Mouse (Mus musculus): ENCODE measurements around the gene Snx10. TPM values are rescaled to one million over a fixed set of nuclear protein-coding genes. Genes with fewer than 3 reads are reported as not detected.

The Snx10 gene
- polyA plus RNA-seq, 1 experiment = 4.1 TPM

- no peak overlapping the region for H3K4me3 ChIP-seq (ENCODE audit: insufficient read depth, low read depth, low read length)
- H3K27me3 ChIP-seq (replicated peaks; ENCODE audit: control insufficient read depth, insufficient read depth, low read length) = no peaks in the 10 kb centered on the region
- no peaks in the 10 kb centered on the region for H3K36me3 ChIP-seq (ENCODE audit: control insufficient read depth, insufficient read depth, low read length)
- WGBS = 82% methylated on average over 6 of the region's 6 CpGs
- H3K27ac ChIP-seq (ENCODE audit: insufficient read depth, low read depth, low read length) = no peak overlapping the region
- H3K4me1 ChIP-seq (ENCODE audit: control insufficient read depth, insufficient read depth, low read length) = no peaks in the 10 kb centered on the region
- no peak for TF ChIP-seq CTCF (conservative IDR thresholded peaks at IDR 0.05; ENCODE audit: insufficient read depth, insufficient read length, low read depth, low read length)
- TF ChIP-seq POLR2A (IDR thresholded peaks at IDR 0.05; ENCODE audit: low read depth, low read length) = no peak
- no peak for DNase-seq
These were observed 9.9 kb downstream of the Snx10 start for GRCm38 (mm10) chr6:51533467-51534200.

GRCm38 (mm10) chr6:51535571-51535970, 11.9 kb downstream of the Snx10 start:
- TF ChIP-seq CTCF (conservative IDR thresholded peaks at IDR 0.05; ENCODE audit: insufficient read depth, insufficient read length, low read depth, low read length) = no peak
- TF ChIP-seq POLR2A (IDR thresholded peaks at IDR 0.05; ENCODE audit: low read depth, low read length) = no peak
- 68% methylated on average over 10 of the region's 10 CpGs for WGBS
- H3K4me3 ChIP-seq (ENCODE audit: insufficient read depth, low read depth, low read length) = no peak overlapping the region
- no peaks in the 10 kb centered on the region for H3K4me1 ChIP-seq (ENCODE audit: control insufficient read depth, insufficient read depth, low read length)
- no peak for DNase-seq
- H3K27me3 ChIP-seq (replicated peaks; ENCODE audit: control insufficient read depth, insufficient read depth, low read length) = no peaks in the 10 kb centered on the region
- no peak overlapping the region for H3K27ac ChIP-seq (ENCODE audit: insufficient read depth, low read depth, low read length)
- H3K36me3 ChIP-seq (ENCODE audit: control insufficient read depth, insufficient read depth, low read length) = no peaks in the 10 kb centered on the region

GRCm38 (mm10) chr6:51540525-51540924, 16.8 kb downstream of the Snx10 start:
- Histone ChIP-seq H3K36me3 (ENCODE audit: control insufficient read depth, insufficient read depth, low read length) (no peaks in the 10 kb centered on the region), H3K4me3 (ENCODE audit: insufficient read depth, low read depth, low read length) (no peak overlapping the region), H3K27me3 (replicated peaks; ENCODE audit: control insufficient read depth, insufficient read depth, low read length) (no peaks in the 10 kb centered on the region), H3K27ac (ENCODE audit: insufficient read depth, low read depth, low read length) (no peak overlapping the region), H3K4me1 (ENCODE audit: control insufficient read depth, insufficient read depth, low read length) (no peaks in the 10 kb centered on the region; the same call in 1 of the 2 replicates)
- TF ChIP-seq CTCF (conservative IDR thresholded peaks at IDR 0.05; ENCODE audit: insufficient read depth, insufficient read length, low read depth, low read length) (no peak), POLR2A (IDR thresholded peaks at IDR 0.05; ENCODE audit: low read depth, low read length) (no peak)
- 91% methylated on average over 6 of the region's 6 CpGs for WGBS
- DNase-seq = no peak

GRCm38 (mm10) chr6:51541422-51541821, 17.7 kb downstream of the Snx10 start:
- DNase-seq = peak; percentile 83
- H3K27me3 ChIP-seq (replicated peaks; ENCODE audit: control insufficient read depth, insufficient read depth, low read length) = no peaks in the 10 kb centered on the region
- no peaks in the 10 kb centered on the region; the same call in 1 of the 2 replicates for H3K4me1 ChIP-seq (ENCODE audit: control insufficient read depth, insufficient read depth, low read length)
- no peaks in the 10 kb centered on the region for H3K36me3 ChIP-seq (ENCODE audit: control insufficient read depth, insufficient read depth, low read length)
- no peak overlapping the region for H3K27ac ChIP-seq (ENCODE audit: insufficient read depth, low read depth, low read length)
- 58% methylated on average over 7 of the region's 7 CpGs for WGBS
- TF ChIP-seq POLR2A (IDR thresholded peaks at IDR 0.05; ENCODE audit: low read depth, low read length) = no peak
- no peak for TF ChIP-seq CTCF (conservative IDR thresholded peaks at IDR 0.05; ENCODE audit: insufficient read depth, insufficient read length, low read depth, low read length)
- no peak overlapping the region for H3K4me3 ChIP-seq (ENCODE audit: insufficient read depth, low read depth, low read length)

- Histone ChIP-seq H3K27me3 (replicated peaks; ENCODE audit: control insufficient read depth, insufficient read depth, low read length) (no peaks in the 10 kb centered on the region), H3K4me1 (ENCODE audit: control insufficient read depth, insufficient read depth, low read length) (no peaks in the 10 kb centered on the region; the same call in 1 of the 2 replicates), H3K27ac (ENCODE audit: insufficient read depth, low read depth, low read length) (no peak overlapping the region), H3K4me3 (ENCODE audit: insufficient read depth, low read depth, low read length) (no peak overlapping the region), H3K36me3 (ENCODE audit: control insufficient read depth, insufficient read depth, low read length) (no peaks in the 10 kb centered on the region)
- TF ChIP-seq CTCF (conservative IDR thresholded peaks at IDR 0.05; ENCODE audit: insufficient read depth, insufficient read length, low read depth, low read length) = no peak
- no peak for DNase-seq
- WGBS = 76% methylated on average over 4 of the region's 4 CpGs
These were observed 18.4 kb downstream of the Snx10 start for GRCm38 (mm10) chr6:51542147-51542546.

- H3K27ac ChIP-seq (ENCODE audit: insufficient read depth, low read depth, low read length) = no peak overlapping the region
- WGBS = 94% methylated on average over 6 of the region's 6 CpGs
- H3K4me3 ChIP-seq (ENCODE audit: insufficient read depth, low read depth, low read length) = no peak overlapping the region
- no peaks in the 10 kb centered on the region; the same call in 1 of the 2 replicates for H3K4me1 ChIP-seq (ENCODE audit: control insufficient read depth, insufficient read depth, low read length)
- no peak for DNase-seq
- H3K27me3 ChIP-seq (replicated peaks; ENCODE audit: control insufficient read depth, insufficient read depth, low read length) = no peaks in the 10 kb centered on the region
- TF ChIP-seq CTCF (conservative IDR thresholded peaks at IDR 0.05; ENCODE audit: insufficient read depth, insufficient read length, low read depth, low read length) (no peak), POLR2A (IDR thresholded peaks at IDR 0.05; ENCODE audit: low read depth, low read length) (no peak)
- no peaks in the 10 kb centered on the region for H3K36me3 ChIP-seq (ENCODE audit: control insufficient read depth, insufficient read depth, low read length)
These were observed 20.0 kb downstream of the Snx10 start for GRCm38 (mm10) chr6:51543639-51544117.

- Histone ChIP-seq H3K4me1 (ENCODE audit: control insufficient read depth, insufficient read depth, low read length) (no peaks in the 10 kb centered on the region; the same call in 1 of the 2 replicates), H3K27ac (ENCODE audit: insufficient read depth, low read depth, low read length) (no peak overlapping the region), H3K4me3 (ENCODE audit: insufficient read depth, low read depth, low read length) (no peak overlapping the region), H3K36me3 (ENCODE audit: control insufficient read depth, insufficient read depth, low read length) (no peaks in the 10 kb centered on the region), H3K27me3 (replicated peaks; ENCODE audit: control insufficient read depth, insufficient read depth, low read length) (no peaks in the 10 kb centered on the region)
- DNase-seq = peak; percentile 50
- WGBS = 56% methylated on average over 7 of the region's 7 CpGs
- TF ChIP-seq CTCF (conservative IDR thresholded peaks at IDR 0.05; ENCODE audit: insufficient read depth, insufficient read length, low read depth, low read length) (no peak), POLR2A (IDR thresholded peaks at IDR 0.05; ENCODE audit: low read depth, low read length) (no peak)
These were observed 20.5 kb downstream of the Snx10 start for GRCm38 (mm10) chr6:51544118-51544681.

All from kidney, adult 2 months (tissue).